ENCODE assay signal across 32 mouse cellular contexts in genomic region chr19:46114617-46115016, GRCm38 (mm10). TPM values are rescaled to one million over a fixed set of nuclear protein-coding genes. Genes with fewer than 3 reads are reported as not detected.
DNase-seq lines count a peak whose midpoint lies in the region; ATAC-seq and TF ChIP-seq lines count a peak whose summit lies in the region.
"Had no signal": no experiment of that assay in that cellular context is flagged by ENCODE, and none has a peak within 500 bp of the region (broad histone marks: within the 10 kb centered on the region; RNA-seq: fewer than 3 reads in every experiment).

No protein-coding gene starts in this region.

- H3K9me3 ChIP-seq in lung, postnatal 0 days (ENCODE audit: low read length): no peaks in the 10 kb centered on the region
- H3K9me3 ChIP-seq: embryonic facial prominence, embryonic 10.5 days; embryonic facial prominence, embryonic 13.5 days; forebrain, embryonic 12.5 days; forebrain, embryonic 15.5 days; heart, embryonic 10.5 days; heart, embryonic 13.5 days; hindbrain, embryonic 12.5 days had no signal

- no peak overlapping the region for H3K9ac ChIP-seq in lung, postnatal 0 days (replicated peaks; ENCODE audit: low read depth)
- H3K9ac ChIP-seq: embryonic facial prominence, embryonic 13.5 days; forebrain, embryonic 12.5 days; forebrain, embryonic 15.5 days; heart, embryonic 13.5 days; hindbrain, embryonic 12.5 days had no signal

- no peak overlapping the region for H3K4me2 ChIP-seq in lung, postnatal 0 days (replicated peaks; ENCODE audit: low read depth, low read length)
- H3K4me2 ChIP-seq: embryonic facial prominence, embryonic 13.5 days; forebrain, embryonic 12.5 days; forebrain, embryonic 15.5 days; heart, embryonic 13.5 days; hindbrain, embryonic 12.5 days had no signal

- 38% methylated on average over 4 of the region's 4 CpGs for WGBS in lung, postnatal 0 days

- no peaks in the 10 kb centered on the region for H3K36me3 ChIP-seq in lung, postnatal 0 days (ENCODE audit: insufficient read depth, low read length)
- H3K36me3 ChIP-seq: embryonic facial prominence, embryonic 10.5 days; embryonic facial prominence, embryonic 13.5 days; forebrain, embryonic 12.5 days; forebrain, embryonic 15.5 days; heart, embryonic 10.5 days; heart, embryonic 13.5 days; hindbrain, embryonic 12.5 days had no signal

- peak; percentile 45 for DNase-seq in heart, adult 11 months
- DNase-seq in heart, postnatal 36 days: no peak
- no peak for DNase-seq in lung, postnatal 0 days (ENCODE audit: low spot score)
- no peak for DNase-seq in lung, postnatal 14 days
- peak; percentile 16 for DNase-seq in induced T-regulatory cell, adult 2 months (ENCODE audit: low read depth)
- DNase-seq in thymus, postnatal 10 days (ENCODE audit: low spot score in 2 of 2): no peak
- DNase-seq: adrenal gland, adult 2 months; adrenal gland, postnatal 14 days; cerebellum, adult 11 months; cerebellum, adult 2 months; cerebellum, postnatal 10 days; cerebellum, postnatal 36 days; embryo, embryonic 11 days; gastrocnemius, postnatal 25 days; heart, adult 2 months; heart, postnatal 14 days had no signal

- H3K4me1 ChIP-seq in lung, postnatal 0 days (ENCODE audit: insufficient read depth, low read depth, low read length): no peaks in the 10 kb centered on the region
- H3K4me1 ChIP-seq: embryonic facial prominence, embryonic 10.5 days; embryonic facial prominence, embryonic 13.5 days; forebrain, embryonic 12.5 days; forebrain, embryonic 15.5 days; heart, embryonic 13.5 days; hindbrain, embryonic 12.5 days had no signal

- no peaks in the 10 kb centered on the region for H3K27me3 ChIP-seq in lung, postnatal 0 days (replicated peaks; ENCODE audit: insufficient read depth, low read length)
- H3K27me3 ChIP-seq: embryonic facial prominence, embryonic 13.5 days; forebrain, embryonic 12.5 days; forebrain, embryonic 15.5 days; heart, embryonic 13.5 days; hindbrain, embryonic 12.5 days had no signal

- TF ChIP-seq EP300 in lung, postnatal 0 days (IDR thresholded peaks at IDR 0.05): no peak

- intact Hi-C loops in heart, postnatal 36 days (cut with DNase I): no loop called here

- peak; percentile 24 for TF ChIP-seq CTCF in lung, postnatal 0 days (IDR thresholded peaks at IDR 0.05)

- ATAC-seq in lung, postnatal 0 days: no peak
- ATAC-seq: CD4-positive, CD25-positive, alpha-beta regulatory T cell, adult 4 months; forebrain, embryonic 15.5 days; hindbrain, embryonic 16.5 days; inflammation-experienced regulatory T-cells, adult 6 months; intestine, embryonic 16.5 days had no signal

- no peak overlapping the region for H3K4me3 ChIP-seq in lung, postnatal 0 days (ENCODE audit: low read depth, low read length)
- H3K4me3 ChIP-seq: embryonic facial prominence, embryonic 10.5 days; embryonic facial prominence, embryonic 13.5 days; erythroblast, embryonic 14.5 days; forebrain, embryonic 12.5 days; forebrain, embryonic 15.5 days; heart, adult 2 months; heart, embryonic 10.5 days; heart, embryonic 13.5 days; hindbrain, embryonic 12.5 days had no signal

- no peak overlapping the region for H3K27ac ChIP-seq in lung, postnatal 0 days (ENCODE audit: low read length)
- H3K27ac ChIP-seq: embryonic facial prominence, embryonic 10.5 days; embryonic facial prominence, embryonic 13.5 days; forebrain, embryonic 12.5 days; forebrain, embryonic 15.5 days; heart, adult 2 months; heart, embryonic 10.5 days; heart, embryonic 13.5 days; hindbrain, embryonic 12.5 days had no signal

RNA-seq across cellular contexts. Expression of gene Elovl3, which starts 17.1 kb away (rescaled TPM):
- under 1 TPM in 1 of 2 experiments, not detected in 1; 0.69 TPM for total RNA-seq in heart, postnatal 36 days (2021)
- polyA plus RNA-seq in lung, postnatal 0 days (2015; fragmentation: Nextera tagmentation; extraction: Ambion mirVana): not detected in 2 replicates
- total RNA-seq: gastrocnemius, adult 8-10 months; gastrocnemius, postnatal 25 days had no signal
- polyA plus RNA-seq: CD4-positive, CD25-positive, alpha-beta regulatory T cell, adult 4 months; cerebellum, adult 2 months; cortical plate, adult 2 months; embryonic facial prominence, embryonic 10.5 days; erythroblast, embryonic 14.5 days; forebrain, embryonic 12.5 days; forebrain, embryonic 15.5 days; heart, embryonic 10.5 days; heart, embryonic 13.5 days; heart, embryonic 16.5 days; hindbrain, embryonic 12.5 days; hindbrain, embryonic 16.5 days; inflammation-experienced regulatory T-cells, adult 6 months; intestine, embryonic 16.5 days had no signal

RNA-seq across cellular contexts. Expression of gene Pitx3, which starts 33.5 kb away (rescaled TPM):
- total RNA-seq in heart, postnatal 36 days (2021): under 1 TPM; 0.58 to 0.62 TPM
- polyA plus RNA-seq in lung, postnatal 0 days (2015; fragmentation: Nextera tagmentation; extraction: Ambion mirVana): not detected in 2 replicates
- total RNA-seq: adrenal gland, adult 2 months; adrenal gland, postnatal 14 days; hematopoietic stem cell, adult 5-6 weeks had no signal
- polyA plus RNA-seq: adrenal gland, adult 2 months; CD4-positive, CD25-positive, alpha-beta regulatory T cell, adult 4 months; erythroblast, embryonic 14.5 days; forebrain, embryonic 15.5 days; inflammation-experienced regulatory T-cells, adult 6 months; intestine, embryonic 16.5 days had no signal

RNA-seq across cellular contexts. Expression of gene Gbf1, which starts 37.7 kb away (rescaled TPM):
- total RNA-seq in heart, postnatal 36 days (2021): 10 to 100 TPM; 43.2 to 50.4 TPM
- polyA plus RNA-seq in lung, postnatal 0 days (2015; fragmentation: Nextera tagmentation; extraction: Ambion mirVana): 32.1 and 34.3 TPM in 2 replicates

RNA-seq across cellular contexts. Expression of gene Nolc1, which starts 39.0 kb away (rescaled TPM):
- 10 to 100 TPM; 14.4 to 19.8 TPM for total RNA-seq in heart, postnatal 36 days (2021)
- polyA plus RNA-seq in lung, postnatal 0 days (2015; fragmentation: Nextera tagmentation; extraction: Ambion mirVana): 22.5 and 26.0 TPM in 2 replicates

Comparison
In these comparisons a context has a peak if more than half of its experiments do, and no peak if none do; other contexts are left out.
1. DNase-seq: peak in heart, adult 11 months (single experiment) and induced T-regulatory cell, adult 2 months (single experiment); none in heart, postnatal 36 days (0 of 2), lung, postnatal 0 days (single experiment), lung, postnatal 14 days (single experiment) and thymus, postnatal 10 days (0 of 2).